Mouse (Mus musculus) limb, embryonic 10.5 days (tissue): ENCODE data around the gene C4b. TPM values are rescaled to one million over a fixed set of nuclear protein-coding genes. Genes with fewer than 3 reads are reported as not detected.
"Not testable (repeated sequence)": the region's sequence is repeated elsewhere in the genome, so short reads cannot be mapped to it uniquely, and the experiment has no call there.

ENCODE experiments used
- DNase-seq: peaks from one replicate; pipeline ENCODE4 v3.0.0-alpha.2; 2017; ENCODE audit warnings: low spot score
- H3K27ac ChIP-seq: fragments of 300-500 bp; sonication (generic); 2 replicates; pipeline ENCODE4 v1.5.1; 2016; ENCODE audit warnings: mild to moderate bottlenecking
- H3K27me3 ChIP-seq: fragments of 300-500 bp; sonication (generic); 2 replicates; pipeline ENCODE4 v1.6.1; 2016; ENCODE audit warnings: low read depth, mild to moderate bottlenecking; ENCODE audit not compliant: poor library complexity, severe bottlenecking
- H3K36me3 ChIP-seq: fragments of 300-500 bp; sonication (generic); 2 replicates; pipeline ENCODE4 v1.6.1; 2016; ENCODE audit warnings: mild to moderate bottlenecking, moderate library complexity
- H3K4me1 ChIP-seq: fragments of 300-500 bp; sonication (generic); 2 replicates; pipeline ENCODE4 v1.6.1; 2016
- H3K4me3 ChIP-seq: fragments of 300-500 bp; sonication (generic); 2 replicates; pipeline ENCODE4 v1.5.1; 2016; ENCODE audit warnings: mild to moderate bottlenecking, moderate library complexity
- H3K9me3 ChIP-seq: fragments of 300-500 bp; sonication (generic); replicated peaks from 2 replicates; pipeline ENCODE4 v1.6.1; 2016; ENCODE audit warnings: mild to moderate bottlenecking
- WGBS: fragments of 180-500 bp; shearing (Covaris S2); methylation state at CpG from one replicate; pipeline ENCODE4 v1.1.7; 2016; 5-methylcytosine and 5-hydroxymethylcytosine counted together
- polyA plus RNA-seq: library from polyadenylated mRNA; unstranded; fragments of >200 nt; fragmentation: Nextera tagmentation; extraction: Ambion mirVana; gene quantifications from 2 replicates; pipeline ENCODE4 v1.2.1, GENCODE M21; 2016

Gene C4b
- polyA plus RNA-seq, 1 experiment from 2014 or later, result not detected

DNA sequence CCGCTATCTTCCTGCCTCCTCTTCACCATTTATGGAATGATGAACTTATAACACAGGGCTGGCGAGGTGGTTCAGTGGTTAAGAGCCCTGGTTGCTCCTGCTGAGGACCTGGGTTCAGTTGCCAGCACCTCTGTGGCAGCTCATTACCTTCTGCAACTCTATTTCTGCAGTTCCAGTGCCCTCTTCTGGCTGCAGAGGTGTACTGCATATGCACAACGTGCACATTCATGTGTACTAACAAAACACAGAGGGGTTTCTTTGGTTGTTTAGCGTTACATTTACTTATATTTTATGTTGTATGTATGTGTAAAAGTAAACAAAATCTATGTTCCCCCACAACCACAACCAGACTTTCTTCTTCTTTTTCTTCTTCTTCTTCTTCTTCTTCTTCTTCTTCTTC is 20.6 kb downstream of the C4b start:
- no peak for DNase-seq
- no peak overlapping the region for H3K4me3 ChIP-seq
- H3K36me3 ChIP-seq, result no peaks in the 10 kb centered on the region
- no peaks in the 10 kb centered on the region for H3K4me1 ChIP-seq
- no peaks in the 10 kb centered on the region for H3K27me3 ChIP-seq
- no peaks in the 10 kb centered on the region for H3K9me3 ChIP-seq
- no peak overlapping the region for H3K27ac ChIP-seq
- 80% methylated on average over 4 of the region's 4 CpGs for WGBS

DNA sequence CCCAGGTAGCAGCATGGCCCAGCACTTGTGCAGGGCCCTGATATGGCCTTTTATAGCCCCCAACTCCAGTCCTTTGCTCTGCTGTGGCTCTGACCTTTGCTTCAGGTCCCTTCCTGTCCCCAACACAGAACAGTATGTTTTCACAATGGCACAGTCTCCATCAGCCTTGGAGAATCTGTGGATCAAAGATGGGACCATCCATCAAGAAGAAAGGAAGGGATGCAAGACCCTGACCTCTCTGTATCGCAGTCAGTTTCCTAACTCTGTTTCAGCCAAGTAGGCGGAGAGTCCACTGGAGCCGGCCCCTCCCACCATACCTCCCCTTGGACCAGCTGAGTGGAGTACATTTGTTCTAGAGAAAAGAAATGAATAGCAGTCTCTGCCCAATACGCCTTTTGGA is 21.4 kb downstream of the C4b start:
- H3K9me3 ChIP-seq, H3K27me3 ChIP-seq, H3K27ac ChIP-seq, H3K4me3 ChIP-seq, DNase-seq, H3K4me1 ChIP-seq, H3K36me3 ChIP-seq: not testable (repeated sequence)
- WGBS, result 89% methylated on average over 2 of the region's 4 CpGs

DNA sequence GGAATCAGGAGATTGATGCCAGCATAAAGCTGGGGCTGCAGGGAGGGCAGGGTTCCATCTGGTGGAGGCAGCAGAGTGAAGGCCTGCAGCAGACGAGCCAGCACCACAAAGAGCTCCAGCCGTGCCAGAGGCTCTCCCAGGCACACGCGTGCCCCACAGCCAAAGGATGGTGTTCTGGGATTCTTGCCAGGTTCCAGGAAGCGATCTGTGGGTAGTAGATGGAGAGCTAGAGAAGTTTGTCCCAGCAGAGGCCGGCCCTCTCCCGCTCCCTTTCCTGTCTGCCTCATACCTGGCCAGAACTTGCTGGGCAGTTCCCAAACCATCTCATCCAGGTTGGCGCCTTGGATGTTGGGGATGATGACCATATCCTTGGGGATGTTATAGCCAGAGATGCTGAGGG is 23.8 kb downstream of the C4b start:
- H3K4me1 ChIP-seq, H3K36me3 ChIP-seq, H3K4me3 ChIP-seq, H3K9me3 ChIP-seq, H3K27me3 ChIP-seq, H3K27ac ChIP-seq, DNase-seq: not testable (repeated sequence)
- 84% methylated on average over 8 of the region's 8 CpGs for WGBS

DNA sequence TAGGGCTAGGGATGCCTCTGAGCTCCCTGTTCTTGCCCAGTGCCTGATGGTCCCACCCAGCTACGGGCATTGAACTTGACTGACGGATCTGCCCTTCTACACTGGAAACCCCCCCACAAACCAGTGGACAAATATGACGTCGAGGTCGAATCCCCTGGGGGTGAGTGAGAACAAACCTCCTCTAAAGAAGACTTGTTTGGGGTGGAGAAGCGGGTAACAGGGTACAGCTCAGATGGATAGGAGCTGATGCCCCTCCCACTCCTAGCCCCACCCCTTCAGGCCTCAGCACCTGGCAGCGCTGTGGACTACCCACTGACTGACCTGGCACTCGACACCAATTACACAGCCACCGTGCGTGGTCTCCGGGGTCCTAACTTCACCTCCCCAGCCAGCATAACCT is 26.3 kb downstream of the C4b start:
- Histone ChIP-seq H3K36me3 (no peaks in the 10 kb centered on the region), H3K27ac (no peak overlapping the region), H3K4me3 (no peak overlapping the region), H3K27me3 (no peaks in the 10 kb centered on the region), H3K9me3 (no peaks in the 10 kb centered on the region), H3K4me1 (no peaks in the 10 kb centered on the region)
- 87% methylated on average over 11 of the region's 11 CpGs for WGBS
- no peak for DNase-seq

DNA sequence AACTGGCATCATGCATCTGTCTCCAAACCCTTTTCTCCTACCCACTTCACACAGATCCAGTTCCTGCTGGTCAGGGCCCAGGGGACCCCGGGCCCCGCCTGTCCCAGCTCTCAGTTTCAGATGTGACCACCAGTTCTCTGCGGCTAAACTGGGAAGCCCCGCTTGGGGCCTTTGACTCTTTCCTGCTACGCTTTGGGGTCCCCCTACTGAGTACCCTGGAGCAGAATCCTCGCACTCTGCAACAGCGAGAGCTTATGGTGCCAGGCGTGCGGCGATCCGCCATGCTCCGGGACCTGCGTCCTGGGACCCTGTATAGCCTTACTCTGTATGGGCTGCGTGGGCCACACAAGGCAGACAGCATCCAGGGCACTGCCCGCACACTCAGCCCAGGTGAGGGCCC is 27.4 kb downstream of the C4b start:
- WGBS, result 94% methylated on average over 15 of the region's 15 CpGs
- Histone ChIP-seq H3K4me3 (no peak overlapping the region), H3K4me1 (no peaks in the 10 kb centered on the region), H3K9me3 (no peaks in the 10 kb centered on the region), H3K27ac (no peak overlapping the region), H3K27me3 (no peaks in the 10 kb centered on the region), H3K36me3 (no peaks in the 10 kb centered on the region)
- DNase-seq, result no peak

DNA sequence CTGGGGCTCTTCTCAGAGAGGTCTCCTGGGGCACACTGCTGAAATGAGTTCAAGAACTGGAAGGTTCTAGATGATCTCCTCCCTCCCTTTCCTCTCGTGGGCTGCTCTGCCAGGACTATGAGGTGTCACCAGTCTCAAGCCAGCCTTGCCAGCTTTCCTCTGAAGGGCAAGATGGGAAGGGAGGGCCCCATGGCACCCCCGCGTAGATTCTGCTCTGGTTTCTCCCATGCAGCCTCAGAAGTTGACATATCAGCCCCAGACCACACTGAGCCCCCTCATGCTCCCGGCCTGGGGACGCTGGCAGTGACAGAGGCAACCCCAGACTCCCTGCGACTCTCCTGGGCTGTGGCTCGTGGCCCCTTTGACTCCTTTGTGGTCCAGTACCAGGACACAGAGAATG is 28.2 kb downstream of the C4b start:
- WGBS, result 91% methylated on average over 7 of the region's 7 CpGs
- H3K9me3 ChIP-seq, H3K27me3 ChIP-seq, H3K27ac ChIP-seq, H3K4me3 ChIP-seq, H3K36me3 ChIP-seq, H3K4me1 ChIP-seq, DNase-seq: not testable (repeated sequence)

DNA sequence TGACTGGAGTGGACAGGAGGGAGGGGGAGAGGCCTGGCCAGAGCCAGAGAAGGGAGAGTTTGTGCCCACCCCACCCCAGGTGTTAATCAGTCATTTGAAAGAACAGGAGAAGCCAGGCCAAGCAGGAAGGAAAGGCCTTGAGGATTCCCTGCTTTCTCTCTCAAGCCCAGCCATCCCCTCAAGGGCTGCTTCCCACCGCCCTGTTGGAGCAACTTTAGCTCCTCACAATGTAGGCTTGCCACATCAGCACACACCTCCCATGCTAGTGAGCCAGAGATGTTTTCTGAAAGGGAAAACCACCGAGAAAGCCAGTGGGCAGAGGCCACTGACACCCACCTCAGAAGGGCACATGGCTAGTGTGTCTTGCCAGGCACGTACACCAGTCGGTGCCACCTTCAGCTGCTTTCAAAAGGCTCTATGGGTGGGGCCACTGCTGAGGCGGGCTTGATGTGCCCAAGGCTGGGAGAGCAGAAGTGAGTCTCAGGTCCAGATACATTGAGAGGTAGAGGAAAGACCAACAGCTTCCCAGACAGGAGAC is 28.7 kb downstream of the C4b start:
- H3K4me3 ChIP-seq, DNase-seq, H3K27ac ChIP-seq, H3K4me1 ChIP-seq, H3K9me3 ChIP-seq, H3K36me3 ChIP-seq, H3K27me3 ChIP-seq: not testable (repeated sequence)
- 79% methylated on average over 5 of the region's 5 CpGs for WGBS

DNA sequence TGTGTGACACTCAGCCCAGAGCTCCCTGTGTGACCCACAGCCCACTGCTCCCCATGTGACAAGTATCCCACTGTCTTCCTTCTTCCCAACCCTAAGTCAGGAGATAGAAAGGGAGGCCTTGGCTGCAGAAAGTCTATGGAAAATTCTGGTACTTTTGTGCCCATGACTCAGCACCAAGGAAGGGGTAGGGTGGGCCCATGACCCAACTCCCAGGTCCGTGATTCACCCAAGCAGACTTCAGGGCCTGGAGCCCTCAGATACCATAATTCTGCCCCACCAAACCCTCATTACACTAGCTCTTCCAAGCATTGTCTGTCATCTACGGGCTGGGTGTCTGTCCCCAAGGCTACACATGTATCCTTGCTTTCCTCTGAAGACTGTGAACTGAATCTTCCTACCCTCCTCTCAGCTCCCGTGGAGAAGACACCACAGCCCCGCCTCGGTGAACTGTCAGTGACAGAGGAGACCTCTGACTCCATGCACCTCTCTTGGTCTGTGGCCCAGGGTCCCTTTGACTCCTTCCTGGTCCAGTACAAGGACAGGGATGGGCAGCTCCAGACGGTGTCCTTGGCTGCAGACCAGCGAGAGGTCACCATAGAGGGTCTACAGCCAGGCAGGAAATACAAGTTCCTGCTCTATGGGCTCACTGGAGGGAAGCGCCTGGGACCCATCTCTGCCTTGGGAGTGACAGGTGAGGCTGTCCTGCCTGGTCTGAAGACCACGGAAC is 29.3 kb downstream of the C4b start:
- not testable (repeated sequence) for H3K4me1 ChIP-seq, H3K27ac ChIP-seq, H3K9me3 ChIP-seq, H3K36me3 ChIP-seq, H3K27me3 ChIP-seq, DNase-seq, H3K4me3 ChIP-seq
- WGBS, result 86% methylated on average over 9 of the region's 9 CpGs

DNA sequence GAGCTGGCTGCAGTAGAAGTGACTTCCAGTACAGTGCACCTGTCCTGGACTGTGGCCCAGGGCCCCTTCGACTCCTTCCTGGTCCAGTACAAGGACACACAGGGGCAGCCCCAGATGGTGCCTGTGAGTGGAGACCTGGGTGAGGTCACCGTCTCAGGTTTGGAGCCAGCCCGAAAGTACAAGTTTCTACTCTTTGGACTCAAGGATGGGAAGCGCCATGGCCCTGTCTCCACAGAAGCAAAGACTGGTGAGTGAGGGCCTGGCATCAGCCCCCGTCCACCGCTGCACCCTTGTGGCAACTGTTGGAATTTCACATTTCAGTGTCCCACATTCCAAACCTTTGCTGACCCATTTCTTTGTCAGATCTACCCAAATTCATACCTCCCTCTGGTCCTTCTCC is 30.7 kb downstream of the C4b start:
- Histone ChIP-seq H3K27ac (no peak overlapping the region), H3K27me3 (no peaks in the 10 kb centered on the region), H3K4me3 (no peak overlapping the region), H3K36me3 (no peaks in the 10 kb centered on the region), H3K9me3 (no peaks in the 10 kb centered on the region), H3K4me1 (no peaks in the 10 kb centered on the region)
- DNase-seq, result peak; percentile 47
- 51% methylated on average over 6 of the region's 6 CpGs for WGBS

DNA sequence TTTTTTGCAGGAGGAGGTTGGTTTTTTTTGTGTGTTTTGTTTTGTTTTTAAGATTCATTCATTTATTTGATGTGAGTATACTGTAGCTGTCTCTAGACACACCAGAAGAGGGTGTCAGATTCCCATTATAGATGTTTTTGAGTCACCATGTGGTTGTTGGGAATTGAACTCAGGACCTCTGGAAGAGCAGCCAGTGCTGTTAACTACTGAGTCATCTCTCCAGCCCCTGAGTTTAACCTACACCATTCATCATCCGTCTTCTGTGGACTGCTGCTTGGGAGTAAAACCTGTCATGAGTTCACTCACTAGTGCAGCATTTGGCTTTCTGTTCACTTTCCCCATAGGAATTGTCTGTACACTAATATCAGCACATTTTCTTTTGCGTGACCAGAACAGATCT is 37.2 kb downstream of the C4b start:
- H3K4me1 ChIP-seq, DNase-seq, H3K36me3 ChIP-seq, H3K4me3 ChIP-seq, H3K9me3 ChIP-seq, H3K27me3 ChIP-seq, H3K27ac ChIP-seq: not testable (repeated sequence)
- WGBS, result 88% methylated on average over 2 of the region's 2 CpGs

DNA sequence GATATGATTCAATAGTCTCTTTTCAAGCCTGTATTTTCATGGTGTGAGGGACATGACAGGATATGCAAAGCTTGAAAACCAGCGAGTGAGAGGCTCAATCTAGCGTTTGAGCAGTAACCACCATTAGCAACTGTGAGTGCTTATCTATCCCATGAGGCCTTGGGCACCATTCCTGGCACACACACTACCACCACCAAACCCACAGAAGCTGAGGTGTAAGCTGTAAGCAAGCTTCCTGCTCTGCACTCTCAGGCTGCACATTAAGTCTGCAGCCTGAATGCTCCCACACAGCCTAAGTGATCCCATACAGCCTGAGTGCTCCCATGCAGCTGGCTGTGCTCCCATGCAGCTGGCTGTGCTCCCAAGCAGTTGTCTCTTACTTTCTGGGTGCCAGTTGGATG is 43.0 kb downstream of the C4b start:
- no peak overlapping the region for H3K27ac ChIP-seq
- H3K4me3 ChIP-seq, result no peak overlapping the region
- no peaks in the 10 kb centered on the region for H3K27me3 ChIP-seq
- 66% methylated on average over 2 of the region's 2 CpGs for WGBS
- DNase-seq, result no peak
- peaks cover 16% of the 10 kb centered on the region for H3K4me1 ChIP-seq
- H3K36me3 ChIP-seq, result no peaks in the 10 kb centered on the region
- H3K9me3 ChIP-seq, result no peaks in the 10 kb centered on the region

DNA sequence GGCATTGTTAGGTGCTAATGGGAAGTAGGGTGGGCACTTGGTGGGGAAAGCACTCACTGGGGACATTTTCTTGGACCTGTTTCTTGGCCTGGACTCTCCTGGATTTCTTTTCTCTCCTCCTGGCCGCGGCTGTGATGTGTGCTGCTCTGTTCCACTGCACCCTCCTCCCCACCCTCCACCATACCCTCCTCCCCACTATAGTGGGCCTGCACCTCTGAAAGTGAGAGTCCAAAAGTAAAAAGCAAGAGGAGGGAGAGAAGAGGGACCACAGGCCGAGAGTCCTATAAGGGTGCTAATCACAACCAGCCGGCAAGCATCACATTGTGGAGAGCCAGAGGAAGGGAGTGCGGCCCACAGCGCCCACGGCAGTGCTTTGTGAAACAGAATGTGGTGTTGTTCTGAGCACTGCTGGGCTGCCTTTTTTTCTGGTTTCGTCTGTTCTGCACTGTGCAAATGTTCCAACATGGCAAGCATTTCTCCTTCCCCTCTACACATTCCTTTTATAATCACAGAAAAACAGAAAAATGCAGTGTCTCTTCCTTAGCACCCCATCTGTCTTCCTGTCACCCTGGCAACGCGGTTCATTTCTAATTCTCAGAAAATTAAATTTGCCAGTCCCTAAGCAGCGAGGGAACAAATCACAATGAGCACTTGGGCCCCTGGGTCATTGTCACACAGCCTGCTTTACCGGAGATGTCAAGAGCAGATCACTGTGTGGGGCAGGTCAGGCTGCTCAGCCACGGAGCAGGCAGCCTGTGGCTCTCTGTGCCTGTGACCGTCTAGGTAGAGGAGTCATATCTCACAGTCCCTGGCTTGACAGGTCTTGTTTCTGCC is 43.9 kb downstream of the C4b start:
- 52% methylated on average over 14 of the region's 14 CpGs for WGBS
- H3K9me3 ChIP-seq, result no peaks in the 10 kb centered on the region

DNA sequence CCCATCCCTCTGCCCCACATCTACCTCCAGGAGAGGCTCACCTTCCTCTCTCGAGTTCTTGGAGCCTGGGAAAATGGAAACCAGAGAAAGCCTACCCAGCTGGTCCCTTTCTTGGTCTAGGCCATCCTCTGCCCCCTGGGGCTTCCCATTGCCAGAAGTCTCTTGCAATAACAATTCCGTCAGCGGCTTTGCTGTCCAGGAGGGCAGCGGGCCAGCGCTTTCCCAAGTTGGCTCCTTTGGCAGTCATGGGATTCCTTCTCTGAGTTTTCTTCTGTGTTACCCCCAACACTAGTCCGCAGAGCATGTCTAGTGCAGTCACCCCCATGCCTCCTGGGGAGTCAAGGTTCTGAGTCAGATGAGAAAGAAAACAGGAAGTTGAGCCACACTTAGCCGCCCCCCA is 50.8 kb downstream of the C4b start:
- H3K27ac ChIP-seq, result no peak overlapping the region
- H3K4me3 ChIP-seq, result no peak overlapping the region
- H3K27me3 ChIP-seq, result no peaks in the 10 kb centered on the region
- no peaks in the 10 kb centered on the region for H3K4me1 ChIP-seq
- H3K9me3 ChIP-seq, result no peaks in the 10 kb centered on the region
- H3K36me3 ChIP-seq, result no peaks in the 10 kb centered on the region
- DNase-seq, result no peak
- WGBS, result 81% methylated on average over 7 of the region's 7 CpGs

More for the DNA sequence above, 43.9 kb downstream of the C4b start:
- H3K27me3 ChIP-seq, result no peaks in the 10 kb centered on the region
- no peak overlapping the region for H3K4me3 ChIP-seq
- H3K4me1 ChIP-seq, result peaks cover 16% of the 10 kb centered on the region
- no peaks in the 10 kb centered on the region for H3K36me3 ChIP-seq
- DNase-seq, result peak; percentile 44
- peak overlapping the region; percentile 66; the same call in 1 of the 2 replicates for H3K27ac ChIP-seq
